Mouse (Mus musculus): Measurements from ENCODE around the gene Ube2l6.

The Ube2l6 gene

DNA sequence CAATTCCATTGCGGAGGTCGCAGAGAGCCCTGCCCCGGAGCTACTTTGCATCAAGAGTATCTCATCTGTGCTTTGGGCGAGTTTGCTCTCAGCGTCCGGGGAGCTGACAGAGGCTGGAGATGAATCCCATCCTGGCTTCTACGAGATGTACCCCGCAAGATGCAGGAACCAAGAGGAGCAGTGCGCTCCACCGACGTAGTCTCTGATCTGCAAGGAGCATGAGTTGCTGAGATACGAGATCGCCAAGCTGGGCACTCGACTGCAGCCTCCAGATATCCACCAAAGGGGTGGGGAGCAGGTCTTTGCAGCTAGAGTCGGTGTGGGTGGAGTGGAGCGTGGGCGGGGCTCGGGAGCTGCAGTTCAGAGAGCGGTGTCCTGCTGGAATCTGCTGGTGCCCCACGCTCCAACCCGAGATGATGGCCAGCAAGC is at the start of gene Ube2l6:
Ube2l6 (plus strand) TSS at position 336 of the 429 bp plus-strand sequence.
- DNase-seq (ENCODE audit: low read depth, low spot score) = no peak

DNA sequence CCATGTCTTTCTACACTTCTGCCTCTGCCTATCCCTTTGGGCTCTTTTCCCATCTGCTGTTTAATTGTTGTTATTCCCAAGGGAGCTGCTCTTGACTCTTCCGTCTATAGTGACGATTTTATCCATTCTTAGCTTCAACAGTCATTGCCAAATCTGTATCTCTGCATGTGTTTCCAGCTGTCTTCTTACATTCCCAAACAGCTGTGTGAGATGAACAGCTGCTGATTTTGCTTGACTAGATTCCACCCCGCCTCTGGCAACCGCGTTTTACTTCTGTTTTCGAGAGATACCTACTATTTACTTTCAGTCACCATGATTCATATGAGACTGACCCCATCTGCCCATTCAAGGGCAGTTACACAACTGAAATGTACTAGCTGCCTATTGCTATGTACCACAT is 48.5 kb upstream of the Ube2l6 start:
- DNase-seq (ENCODE audit: low read depth, low spot score) = no peak

DNA sequence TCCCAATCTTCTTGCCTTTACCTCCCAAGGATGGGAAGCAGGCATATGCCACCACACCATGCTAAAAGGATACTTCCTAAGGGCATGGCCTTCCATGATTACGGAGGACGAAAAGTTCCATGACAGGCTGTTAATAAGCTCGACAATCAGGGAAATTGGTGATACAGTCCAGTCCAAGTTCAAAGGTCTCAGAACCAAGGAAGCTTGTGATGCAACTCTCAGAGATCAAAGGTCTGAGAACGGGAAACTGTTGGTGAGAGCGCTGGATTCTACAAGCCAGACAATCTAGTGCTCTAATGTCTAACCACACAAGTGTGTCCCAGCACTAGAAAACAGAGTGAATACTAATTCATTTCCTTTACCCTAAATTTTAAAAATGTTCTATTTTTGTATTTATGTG is 42.4 kb upstream of the Ube2l6 start:
- DNase-seq (ENCODE audit: low read depth, low spot score) = no peak

DNA sequence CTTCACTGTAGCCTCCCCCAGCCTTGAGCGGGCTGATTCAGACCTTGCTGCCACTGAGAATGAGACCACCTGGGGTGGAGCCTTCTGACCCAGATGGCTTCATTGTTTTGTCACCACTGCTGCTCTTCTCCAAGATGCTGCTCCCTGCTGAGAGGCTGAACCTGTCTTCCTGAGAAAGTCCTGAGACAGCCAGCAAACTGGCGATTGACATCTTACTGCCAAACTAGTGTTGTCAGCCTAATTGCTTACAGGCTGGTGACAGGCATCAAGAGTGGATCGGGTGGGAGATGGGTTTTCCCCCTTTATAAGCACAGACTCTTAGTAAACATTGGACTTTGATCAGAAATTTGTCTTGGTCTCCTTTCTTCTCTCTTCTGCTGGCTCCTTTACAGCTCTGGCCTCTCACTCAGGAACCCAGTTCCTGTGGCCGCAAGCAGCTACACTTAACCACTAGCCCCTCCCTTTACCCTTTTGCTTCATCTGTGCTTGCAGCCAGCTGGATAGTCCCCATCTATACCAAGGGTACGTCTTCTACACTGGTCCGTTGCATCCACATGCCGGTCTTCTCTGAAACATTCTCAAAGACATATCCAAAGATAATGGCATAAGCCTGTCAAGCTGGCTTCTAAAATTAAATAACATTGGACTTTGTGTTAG is 41.5 kb upstream of the Ube2l6 start:
- no peak for DNase-seq (ENCODE audit: low read depth, low spot score)

DNA sequence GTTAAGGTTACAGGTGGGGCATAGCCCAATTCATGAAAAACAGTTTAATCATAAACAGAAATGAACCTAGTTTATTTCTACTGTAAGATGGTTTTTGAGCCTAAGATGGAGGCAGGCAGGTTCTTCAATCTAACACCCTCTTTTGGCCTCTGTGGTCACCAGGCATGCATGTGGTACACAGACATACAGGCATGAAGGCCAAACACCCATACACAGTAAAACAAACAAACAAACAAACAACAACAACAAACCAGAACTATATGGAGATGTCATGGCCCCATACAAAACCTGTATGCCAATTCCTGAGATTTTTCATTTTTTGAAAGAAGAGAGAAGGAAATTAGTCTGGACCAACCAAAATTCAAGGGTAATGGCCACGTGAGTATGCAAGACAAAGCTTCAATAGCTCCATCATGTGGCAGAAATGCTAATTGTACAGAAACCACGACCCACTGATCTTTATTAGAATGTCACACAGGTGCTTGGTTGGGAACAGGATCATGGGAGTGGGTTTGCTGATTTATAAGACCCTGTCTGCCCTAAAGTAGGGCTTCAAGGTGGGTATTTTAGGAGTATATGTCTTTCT is 40.0 kb upstream of the Ube2l6 start:
- DNase-seq (ENCODE audit: low read depth, low spot score) = no peak

DNA sequence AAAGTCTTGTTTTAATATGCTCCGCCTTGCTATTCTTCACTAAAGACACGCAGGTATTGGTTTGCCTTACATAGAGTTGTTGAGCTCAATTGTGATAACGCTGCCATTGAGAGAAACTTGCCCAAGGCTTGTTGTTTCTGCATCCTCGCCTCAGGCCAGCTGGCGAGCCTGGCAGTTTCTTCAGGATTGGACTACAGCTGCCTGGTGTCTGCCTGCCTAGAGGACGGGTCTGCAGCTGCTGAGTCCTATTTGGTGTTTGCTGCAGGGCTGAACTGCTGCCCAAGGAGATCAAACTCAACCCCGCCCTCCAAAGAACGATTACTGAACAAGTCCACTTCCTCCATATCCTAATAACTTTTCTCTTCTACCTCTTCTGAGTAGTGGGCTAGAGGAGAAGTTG is 37.9 kb upstream of the Ube2l6 start:
- no peak for DNase-seq (ENCODE audit: low read depth, low spot score)

DNA sequence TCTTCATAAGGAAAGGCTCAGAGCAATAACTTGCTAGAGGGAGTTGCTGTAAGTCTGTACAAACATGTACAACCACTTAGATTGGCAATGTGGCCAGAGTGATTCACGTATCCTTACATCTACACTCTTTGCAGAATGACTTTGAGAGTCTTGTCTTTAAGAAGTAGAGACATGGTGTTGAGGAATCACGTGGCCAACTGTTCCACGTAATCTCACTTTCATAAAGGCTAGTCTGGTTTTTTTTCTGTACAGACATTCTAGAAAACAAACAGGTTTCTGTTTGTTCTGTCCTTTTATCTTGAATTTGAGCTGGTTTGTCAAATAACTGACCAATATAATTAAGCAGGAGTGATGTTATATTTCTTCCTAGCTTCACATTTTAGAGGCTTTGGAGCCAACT is 37.3 kb upstream of the Ube2l6 start:
- no peak for DNase-seq (ENCODE audit: low read depth, low spot score)

DNA sequence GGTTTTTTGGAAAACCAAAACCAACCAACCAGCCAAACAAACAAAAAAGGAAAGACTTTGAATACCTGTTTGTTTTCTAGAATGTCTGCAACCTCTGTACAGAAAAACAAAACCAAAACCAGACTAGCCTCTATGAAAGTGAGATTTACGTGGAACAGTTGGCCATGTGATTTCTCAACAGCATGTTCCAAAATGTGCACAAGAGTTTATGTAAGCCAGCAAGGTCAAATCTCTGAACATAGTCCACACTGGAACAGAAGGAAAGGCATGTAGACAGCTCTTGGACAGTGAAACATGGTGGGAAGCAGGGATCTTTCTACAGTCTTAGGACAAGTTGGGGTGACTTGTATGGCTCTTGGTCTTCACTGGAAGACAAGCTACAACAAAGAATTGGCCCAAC is 36.8 kb upstream of the Ube2l6 start:
- DNase-seq (ENCODE audit: low read depth, low spot score) = no peak

DNA sequence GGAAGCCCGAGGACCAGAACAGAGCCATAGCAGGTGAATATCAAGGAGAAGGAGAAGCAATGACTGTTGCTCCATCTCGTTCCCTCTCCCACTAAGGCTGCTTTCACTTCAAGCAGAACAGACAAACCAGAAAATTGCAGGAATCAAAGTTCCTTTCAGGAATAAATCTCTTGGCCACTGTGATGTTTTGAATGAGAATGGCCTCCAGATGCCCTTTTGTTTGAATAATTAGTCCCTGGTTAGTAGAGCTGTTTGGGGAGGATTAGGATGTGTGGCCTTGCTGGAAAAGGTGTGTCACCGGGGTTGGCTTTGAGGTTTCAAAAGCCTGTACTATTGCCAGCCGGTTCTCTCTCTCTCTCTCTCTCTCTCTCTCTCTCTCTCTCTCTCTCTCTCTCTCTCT is 36.3 kb upstream of the Ube2l6 start:
- no peak for DNase-seq (ENCODE audit: low read depth, low spot score)

DNA sequence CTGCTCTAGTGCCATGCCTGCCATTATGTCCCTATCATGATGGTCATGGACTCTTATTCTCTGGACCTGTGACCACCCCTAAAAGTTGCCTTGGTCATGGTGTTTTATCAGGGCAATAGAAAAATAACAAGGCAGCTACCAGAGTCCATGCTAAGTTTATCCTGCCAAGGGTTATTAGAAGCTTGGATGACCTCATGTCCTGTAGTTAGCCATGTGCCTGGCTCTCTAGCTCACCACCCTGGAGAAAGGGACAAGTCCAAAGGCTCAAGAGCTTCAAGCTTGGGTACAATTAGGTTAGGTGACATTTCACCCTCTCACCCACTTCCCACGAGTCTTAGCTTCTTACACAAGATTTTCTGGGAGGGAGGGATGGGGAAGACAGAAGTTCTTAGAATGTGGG is 35.8 kb upstream of the Ube2l6 start:
- DNase-seq (ENCODE audit: low read depth, low spot score) = no peak

DNA sequence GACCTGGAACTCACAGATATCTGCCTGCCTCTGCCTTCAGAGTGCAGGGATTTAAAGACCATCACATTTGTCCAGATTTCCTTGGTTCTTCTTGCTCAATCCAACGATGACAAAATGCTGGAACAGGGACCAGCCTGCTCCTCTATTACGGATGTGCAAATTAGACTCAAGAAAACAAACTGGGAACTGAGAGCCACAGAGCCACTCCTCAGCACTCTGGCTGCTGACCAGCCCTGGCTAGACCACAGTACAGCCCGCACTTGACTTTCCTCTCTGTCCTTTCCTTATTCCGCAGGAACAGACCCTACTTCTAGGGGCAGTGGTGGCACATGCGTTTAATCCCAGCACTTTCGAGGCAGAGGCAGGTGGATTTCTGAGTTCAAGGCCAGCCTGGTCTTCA is 28.1 kb upstream of the Ube2l6 start:
- DNase-seq (ENCODE audit: low read depth, low spot score) = no peak

DNA sequence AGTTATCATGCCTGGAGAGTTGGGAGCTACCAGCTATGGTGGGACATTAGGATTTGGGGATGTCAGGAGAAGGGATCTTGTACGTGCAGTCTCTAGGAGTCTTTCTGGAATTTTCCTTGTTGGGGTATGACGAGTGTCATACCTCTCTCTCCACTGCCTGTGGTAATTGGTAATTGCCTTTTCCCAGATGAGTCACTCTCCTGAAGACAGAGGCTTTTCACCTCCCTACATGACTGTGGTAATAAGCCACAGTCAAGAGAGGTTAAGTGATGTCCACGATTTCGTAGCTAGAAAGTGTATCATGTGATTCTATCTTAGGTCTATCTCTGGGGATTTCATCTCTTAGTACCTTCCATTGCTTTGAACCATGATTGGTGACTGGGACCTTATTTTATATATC is 26.2 kb upstream of the Ube2l6 start:
- no peak for DNase-seq (ENCODE audit: low read depth, low spot score)

DNA sequence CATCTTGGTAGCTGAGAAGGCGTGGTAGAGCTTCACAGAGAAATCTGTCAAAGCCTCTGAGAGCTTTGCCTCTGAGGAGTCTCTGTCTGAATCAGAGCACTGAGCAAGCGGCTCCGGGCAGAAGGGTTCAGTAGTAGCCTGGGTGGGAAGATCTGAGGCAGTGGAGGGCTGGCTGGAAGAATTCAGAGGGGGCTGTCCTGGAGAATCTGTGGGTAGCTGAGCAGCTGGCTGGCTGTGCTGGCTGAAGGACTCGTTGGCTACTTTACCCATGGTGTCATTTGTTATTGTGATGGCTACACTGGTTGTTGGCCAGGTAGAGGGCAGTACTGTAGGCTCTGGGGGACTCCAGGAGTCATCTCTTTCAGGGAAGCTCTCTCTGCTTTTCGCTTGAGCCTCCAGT is 25.4 kb upstream of the Ube2l6 start:
- DNase-seq (ENCODE audit: low read depth, low spot score) = no peak

DNA sequence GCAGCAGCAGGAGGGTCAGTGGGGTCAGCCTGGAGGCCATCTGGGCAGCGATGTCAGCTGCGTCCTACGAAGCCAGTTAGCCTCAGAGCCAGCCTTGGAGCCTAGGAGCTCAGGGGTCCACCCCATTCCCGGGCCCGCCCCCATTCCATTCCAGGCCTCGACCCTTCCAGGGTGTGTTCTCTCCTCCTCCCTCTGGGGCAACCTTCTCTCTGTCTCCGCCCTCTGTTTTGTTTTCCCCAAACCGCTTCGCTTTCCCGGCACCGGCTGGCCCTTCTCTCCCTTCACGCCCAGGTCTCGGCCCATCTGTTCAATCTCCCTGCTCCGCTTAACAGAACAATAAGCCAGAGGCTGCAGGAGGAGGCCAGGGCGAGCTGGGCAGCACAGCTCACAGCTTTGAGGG is 23.9 kb upstream of the Ube2l6 start:
- no peak for DNase-seq (ENCODE audit: low read depth, low spot score)

DNA sequence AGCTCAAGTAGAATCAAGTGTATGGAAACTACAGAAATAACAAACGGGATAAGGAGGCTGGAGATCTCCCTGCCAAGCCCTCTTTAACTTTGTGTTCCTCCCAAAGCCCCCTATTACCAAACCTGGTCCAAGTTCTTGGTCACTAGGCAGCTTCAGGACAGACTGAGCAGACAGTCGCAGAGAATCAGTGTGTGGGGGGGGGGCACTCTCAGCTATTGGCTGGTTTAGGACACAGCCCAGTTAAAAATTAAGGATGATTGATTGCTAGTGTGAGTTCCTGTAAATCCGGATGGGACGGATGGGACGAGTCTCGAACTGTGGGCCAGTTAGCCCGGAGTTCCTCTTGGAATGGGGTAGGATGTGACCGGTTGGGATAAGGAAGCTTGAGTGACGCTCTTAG is 23.4 kb upstream of the Ube2l6 start, which contains the start of gene Serping1:
Serping1 (minus strand) TSS at position 204 of the 400 bp plus-strand sequence.
- no peak for DNase-seq (ENCODE audit: low read depth, low spot score)

DNA sequence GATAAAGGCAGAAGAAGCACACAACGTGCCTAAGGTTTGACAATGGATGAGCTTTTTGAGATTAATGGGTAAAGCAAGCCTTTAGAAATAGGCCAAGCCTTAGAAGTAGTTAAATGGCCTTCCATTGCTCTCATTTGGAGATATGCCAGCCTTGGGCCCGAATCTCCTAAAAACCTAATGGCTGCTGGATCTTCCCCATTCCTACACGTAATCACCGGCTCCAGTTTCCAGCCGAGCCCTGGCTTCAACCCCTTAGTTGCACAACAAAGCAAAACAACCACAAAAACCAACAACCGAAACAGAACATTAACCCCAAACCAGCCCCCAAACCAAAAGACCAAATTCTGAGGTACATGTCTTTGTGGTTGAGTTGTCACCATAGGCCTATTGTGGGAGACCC is 23.0 kb upstream of the Ube2l6 start:
- no peak for DNase-seq (ENCODE audit: low read depth, low spot score)

DNA sequence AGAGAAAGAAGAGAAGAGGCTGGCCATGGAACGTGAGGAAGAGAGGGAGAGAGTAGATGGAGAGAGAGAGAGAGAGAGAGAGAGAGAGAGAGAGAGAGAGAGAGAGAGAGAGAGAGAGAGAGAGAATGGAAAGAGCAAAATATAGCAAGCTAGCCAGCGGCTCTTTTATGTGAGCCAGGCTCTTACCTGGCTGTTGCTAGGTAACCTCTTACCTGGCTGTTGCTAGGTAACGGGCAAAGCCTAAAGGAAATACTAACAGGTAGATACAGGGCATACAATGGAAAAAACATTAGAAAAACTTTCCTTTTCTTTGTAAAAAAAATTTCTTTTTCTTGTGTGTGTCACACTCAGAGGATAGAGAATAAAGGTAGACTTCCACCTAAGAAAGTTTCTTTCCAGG is 20.9 kb upstream of the Ube2l6 start:
- no peak for DNase-seq (ENCODE audit: low read depth, low spot score)

DNA sequence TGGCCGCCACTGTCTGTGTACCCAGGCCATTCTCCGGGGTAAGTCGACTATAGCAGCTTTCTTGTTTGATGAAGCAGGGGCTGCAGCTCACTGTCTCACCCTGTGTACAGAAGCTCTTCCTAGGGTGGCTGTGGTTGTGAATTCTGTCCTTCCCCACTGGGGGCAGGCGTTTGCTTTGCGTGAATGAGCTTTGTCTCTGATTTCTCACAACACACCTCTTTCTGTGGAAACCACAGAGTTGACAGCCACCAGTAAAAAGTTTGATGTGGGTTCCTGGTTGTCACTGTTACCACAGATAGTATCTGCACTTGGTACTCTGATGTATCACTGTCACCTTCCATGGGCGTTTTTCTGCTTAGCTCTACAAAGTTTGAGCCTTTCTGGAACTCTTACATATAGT is 19.4 kb upstream of the Ube2l6 start:
- no peak for DNase-seq (ENCODE audit: low read depth, low spot score)

DNA sequence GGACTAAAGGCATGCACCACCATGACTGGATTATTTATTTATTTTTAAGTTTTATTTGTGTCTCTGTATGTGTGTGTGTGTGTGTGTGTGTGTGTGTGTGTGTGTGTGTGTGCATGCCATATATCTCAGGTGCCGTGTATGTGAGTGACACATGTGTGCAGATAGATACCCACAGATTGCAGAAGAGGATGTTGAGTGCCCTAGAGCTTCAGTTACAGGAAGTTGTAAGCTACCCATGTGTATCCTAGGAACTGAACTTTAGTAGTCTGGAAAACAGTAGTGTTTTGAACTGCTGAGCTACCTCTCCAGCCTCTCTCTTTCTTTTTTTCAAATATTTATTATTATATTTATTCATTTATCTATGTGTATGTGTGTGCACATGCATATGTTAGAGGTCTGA is 15.3 kb upstream of the Ube2l6 start:
- DNase-seq (ENCODE audit: low read depth, low spot score) = no peak

DNA sequence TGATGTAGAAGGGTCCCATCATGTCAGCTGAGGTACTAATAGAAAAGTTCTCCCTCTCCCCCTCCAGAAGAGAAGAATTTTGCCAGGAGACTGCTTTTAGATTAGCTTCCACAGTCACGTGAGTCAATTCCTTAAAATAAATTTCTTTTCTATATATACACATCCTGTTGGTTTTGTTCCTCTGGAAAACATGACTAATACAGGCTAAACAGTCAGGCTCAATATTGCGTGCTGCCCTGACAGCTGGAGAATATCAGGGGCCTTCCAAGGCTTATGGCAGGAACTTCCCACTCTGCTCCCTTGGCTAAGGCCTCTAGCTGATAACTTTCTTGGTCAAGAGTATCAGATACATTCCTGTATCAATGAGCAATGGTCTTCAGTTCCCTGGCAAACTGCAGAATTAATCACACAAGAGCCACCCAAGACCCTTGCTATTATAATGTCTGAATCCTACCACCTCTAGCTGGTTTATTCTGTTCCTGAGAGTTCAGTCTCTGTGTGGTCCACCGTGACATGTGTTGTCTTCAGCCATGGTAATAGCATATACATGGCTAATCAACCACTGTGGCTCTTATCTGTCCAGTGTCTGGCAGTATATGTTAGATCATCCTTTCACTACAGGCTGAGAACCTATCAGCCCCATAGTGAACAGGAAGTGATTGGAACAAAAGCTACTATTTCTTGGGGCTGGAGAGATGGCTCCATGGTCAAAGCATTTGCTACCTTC is 14.6 kb upstream of the Ube2l6 start:
- DNase-seq (ENCODE audit: low read depth, low spot score) = no peak

DNA sequence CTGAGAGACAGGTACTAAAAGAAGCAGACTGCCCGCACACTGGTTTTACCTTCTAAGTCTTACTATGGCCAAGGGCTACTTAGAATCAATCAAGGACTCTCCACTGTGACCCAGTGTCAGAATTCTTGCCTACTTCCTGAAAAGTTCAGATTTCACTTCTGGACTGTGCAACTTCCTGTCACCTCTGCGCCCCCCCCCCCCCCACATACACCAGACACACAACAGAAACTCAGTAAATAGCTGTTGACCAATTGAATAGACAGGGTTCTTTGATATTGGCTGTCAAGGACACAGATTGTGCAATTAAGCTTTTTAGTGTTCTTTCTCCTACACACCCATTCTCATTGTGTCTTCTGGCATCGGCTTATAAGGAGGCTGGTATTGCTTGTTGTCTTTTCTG is 10.3 kb upstream of the Ube2l6 start:
- DNase-seq (ENCODE audit: low read depth, low spot score) = no peak

DNA sequence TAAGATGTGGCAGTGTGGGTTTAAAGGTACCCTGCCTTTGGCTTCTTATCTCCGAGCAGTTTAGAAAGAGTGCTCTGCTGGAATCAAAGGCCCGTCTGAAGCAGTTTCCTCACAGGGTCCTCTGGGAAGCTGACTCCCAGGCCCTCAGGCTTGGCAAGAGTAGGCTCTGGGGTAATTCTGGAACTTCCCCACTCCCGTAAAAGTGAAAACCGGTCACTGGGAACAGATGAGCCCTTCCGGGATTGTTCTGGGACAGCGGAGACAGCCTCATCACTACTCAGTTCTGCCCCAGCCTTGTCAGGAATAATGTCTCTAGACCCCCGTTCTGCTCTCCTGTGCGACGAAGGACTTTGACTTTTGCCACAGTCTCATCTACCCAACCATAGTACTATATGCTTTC is 8.2 kb upstream of the Ube2l6 start:
- DNase-seq (ENCODE audit: low read depth, low spot score) = no peak

DNA sequence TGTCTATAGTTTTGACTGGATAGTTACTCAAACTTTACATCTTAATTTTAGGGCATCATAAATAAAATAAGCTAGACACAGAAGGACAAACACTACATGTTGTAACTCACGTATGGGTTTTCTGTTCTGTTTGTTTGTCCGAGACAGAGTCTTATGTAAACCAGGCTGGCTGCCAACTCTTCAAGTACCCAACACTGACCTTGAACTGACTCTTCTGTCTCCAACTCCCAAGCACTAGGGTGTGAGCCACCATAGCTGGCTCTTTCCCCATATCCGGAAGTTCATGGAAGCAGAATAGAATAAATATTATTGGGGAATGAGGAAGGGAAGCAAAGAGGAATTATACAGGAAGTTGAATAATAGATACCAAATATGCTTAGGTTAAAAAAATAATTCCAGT is 6.1 kb upstream of the Ube2l6 start:
- no peak for DNase-seq (ENCODE audit: low read depth, low spot score)
